Mouse (Mus musculus) kidney, embryonic 16.5 days (tissue): ENCODE results near the gene Adamtsl1. TPM values are rescaled to one million over a fixed set of nuclear protein-coding genes. Genes with fewer than 3 reads are reported as not detected.
A peak's percentile ranks its signal among the peaks of the same experiment; 100 is the strongest.

Experiments
- ATAC-seq: fragments of 200-750 bp; cut with Nextera tagmentation; 2 replicates; pipeline ENCODE4 v1.8.0; 2017; ENCODE audit warnings: moderate TSS enrichment; ENCODE audit not compliant: low FRiP score, low TSS enrichment
- H3K27ac ChIP-seq: fragments of 300-500 bp; sonication (generic); 2 replicates; pipeline ENCODE4 v1.5.1; 2014; ENCODE audit warnings: low read length
- H3K27me3 ChIP-seq: fragments of 300-500 bp; sonication (generic); 2 replicates; pipeline ENCODE4 v1.6.1; 2014; ENCODE audit warnings: low read length, control low read depth, mixed read lengths; ENCODE audit not compliant: insufficient read depth
- H3K36me3 ChIP-seq: fragments of 300-500 bp; sonication (generic); 2 replicates; pipeline ENCODE4 v1.6.1; 2014; ENCODE audit warnings: low read length, control low read depth, mixed read lengths; ENCODE audit not compliant: insufficient read depth
- H3K4me1 ChIP-seq: fragments of 300-500 bp; sonication (generic); 2 replicates; pipeline ENCODE4 v1.6.1; 2014; ENCODE audit warnings: low read length, control low read depth, mixed read lengths; ENCODE audit not compliant: insufficient read depth
- H3K4me2 ChIP-seq: fragments of 300-500 bp; sonication (generic); replicated peaks from 2 replicates; pipeline ENCODE4 v1.6.1; 2014; ENCODE audit warnings: low read depth, low read length
- H3K4me3 ChIP-seq: fragments of 300-500 bp; sonication (generic); 2 replicates; pipeline ENCODE4 v1.5.1; 2014; ENCODE audit warnings: mild to moderate bottlenecking, low read length
- H3K9ac ChIP-seq: fragments of 300-500 bp; sonication (generic); replicated peaks from 2 replicates; pipeline ENCODE4 v1.6.1; 2014; ENCODE audit warnings: low read length
- H3K9me3 ChIP-seq: fragments of 300-500 bp; sonication (generic); 2 replicates; pipeline ENCODE4 v1.6.1; 2016; ENCODE audit warnings: low read length, control low read depth
- WGBS: fragments of 180-500 bp; shearing (Covaris S2); extraction: QIAGEN DNeasy Blood & Tissue Kit; methylation state at CpG from one replicate; pipeline ENCODE4 v1.1.7; 2014; 5-methylcytosine and 5-hydroxymethylcytosine counted together
- polyA plus RNA-seq: library from polyadenylated mRNA; unstranded; fragments of >200 nt; fragmentation: Nextera tagmentation; extraction: Ambion mirVana; gene quantifications from 2 replicates; pipeline ENCODE4 v1.2.1, GENCODE M21; 2015

The Adamtsl1 gene
- polyA plus RNA-seq, 1 experiment from 2014 or later = 18.1 TPM

- no peak for ATAC-seq
- Histone ChIP-seq H3K9ac (no peak overlapping the region), H3K9me3 (no peaks in the 10 kb centered on the region), H3K4me1 (no peaks in the 10 kb centered on the region), H3K27me3 (no peaks in the 10 kb centered on the region), H3K36me3 (no peaks in the 10 kb centered on the region), H3K4me3 (no peak overlapping the region), H3K4me2 (no peak overlapping the region), H3K27ac (no peak overlapping the region)
- WGBS = 54% methylated on average over 8 of the region's 8 CpGs
Measured at GRCm38 (mm10) chr4:85854507-85854906, 340.5 kb downstream of the Adamtsl1 start.

GRCm38 (mm10) chr4:85879376-85879775 is 365.4 kb downstream of the Adamtsl1 start:
- no peak for ATAC-seq
- H3K4me2 ChIP-seq = no peak overlapping the region
- H3K4me1 ChIP-seq = no peaks in the 10 kb centered on the region
- WGBS = 38% methylated on average over 6 of the region's 6 CpGs
- no peak overlapping the region for H3K27ac ChIP-seq
- no peak overlapping the region for H3K4me3 ChIP-seq
- no peaks in the 10 kb centered on the region for H3K9me3 ChIP-seq
- H3K9ac ChIP-seq = no peak overlapping the region
- H3K27me3 ChIP-seq = no peaks in the 10 kb centered on the region
- no peaks in the 10 kb centered on the region for H3K36me3 ChIP-seq

- Histone ChIP-seq H3K4me3 (no peak overlapping the region), H3K4me1 (no peaks in the 10 kb centered on the region), H3K27me3 (no peaks in the 10 kb centered on the region), H3K27ac (no peak overlapping the region), H3K36me3 (no peaks in the 10 kb centered on the region), H3K4me2 (no peak overlapping the region), H3K9me3 (no peaks in the 10 kb centered on the region), H3K9ac (no peak overlapping the region)
- WGBS = 89% methylated on average over 4 of the region's 4 CpGs
- no peak for ATAC-seq
Measured at GRCm38 (mm10) chr4:85881318-85881717, 367.3 kb downstream of the Adamtsl1 start.

GRCm38 (mm10) chr4:85884031-85884430 is 370.1 kb downstream of the Adamtsl1 start:
- no peak overlapping the region for H3K4me2 ChIP-seq
- ATAC-seq = peak; percentile 35; the same call in 1 of the 2 replicates
- H3K4me3 ChIP-seq = no peak overlapping the region
- WGBS = 57% methylated on average over 4 of the region's 4 CpGs
- H3K27me3 ChIP-seq = no peaks in the 10 kb centered on the region
- H3K4me1 ChIP-seq = no peaks in the 10 kb centered on the region
- no peak overlapping the region for H3K9ac ChIP-seq
- no peaks in the 10 kb centered on the region for H3K9me3 ChIP-seq
- H3K27ac ChIP-seq = no peak overlapping the region
- H3K36me3 ChIP-seq = no peaks in the 10 kb centered on the region

GRCm38 (mm10) chr4:85889877-85890598 is 376.1 kb downstream of the Adamtsl1 start:
- no peaks in the 10 kb centered on the region for H3K36me3 ChIP-seq
- WGBS = 86% methylated on average over 2 of the region's 2 CpGs
- no peak overlapping the region for H3K4me2 ChIP-seq
- no peaks in the 10 kb centered on the region for H3K4me1 ChIP-seq
- no peak for ATAC-seq
- no peaks in the 10 kb centered on the region for H3K27me3 ChIP-seq
- no peaks in the 10 kb centered on the region for H3K9me3 ChIP-seq
- H3K27ac ChIP-seq = no peak overlapping the region
- no peak overlapping the region for H3K9ac ChIP-seq
- H3K4me3 ChIP-seq = no peak overlapping the region

GRCm38 (mm10) chr4:85901316-85901715 is 387.3 kb downstream of the Adamtsl1 start:
- H3K36me3 ChIP-seq = no peaks in the 10 kb centered on the region
- H3K27ac ChIP-seq = peak overlapping the region; percentile 11; the same call in 1 of the 2 replicates
- H3K4me2 ChIP-seq = no peak overlapping the region
- H3K9ac ChIP-seq = no peak overlapping the region
- H3K27me3 ChIP-seq = no peaks in the 10 kb centered on the region
- H3K4me3 ChIP-seq = no peak overlapping the region
- H3K9me3 ChIP-seq = no peaks in the 10 kb centered on the region
- peak; percentile 82 for ATAC-seq
- 35% methylated on average over 4 of the region's 4 CpGs for WGBS
- peaks cover 3% of the 10 kb centered on the region; the same call in 1 of the 2 replicates for H3K4me1 ChIP-seq

GRCm38 (mm10) chr4:85904217-85904616 is 390.2 kb downstream of the Adamtsl1 start:
- Histone ChIP-seq H3K9me3 (no peaks in the 10 kb centered on the region), H3K36me3 (no peaks in the 10 kb centered on the region), H3K4me1 (peaks cover 3% of the 10 kb centered on the region; the same call in 1 of the 2 replicates), H3K4me3 (no peak overlapping the region), H3K27ac (no peak overlapping the region), H3K27me3 (no peaks in the 10 kb centered on the region), H3K9ac (no peak overlapping the region), H3K4me2 (no peak overlapping the region)
- 85% methylated on average over 5 of the region's 5 CpGs for WGBS
- ATAC-seq = no peak

GRCm38 (mm10) chr4:85916034-85916433 is 402.1 kb downstream of the Adamtsl1 start:
- no peaks in the 10 kb centered on the region for H3K27me3 ChIP-seq
- H3K4me1 ChIP-seq = no peaks in the 10 kb centered on the region
- H3K36me3 ChIP-seq = no peaks in the 10 kb centered on the region
- H3K4me3 ChIP-seq = no peak overlapping the region
- H3K9ac ChIP-seq = no peak overlapping the region
- no peak overlapping the region for H3K4me2 ChIP-seq
- 71% methylated on average over 2 of the region's 2 CpGs for WGBS
- H3K27ac ChIP-seq = no peak overlapping the region
- H3K9me3 ChIP-seq = no peaks in the 10 kb centered on the region
- ATAC-seq = no peak

GRCm38 (mm10) chr4:85918366-85918765 is 404.4 kb downstream of the Adamtsl1 start:
- Histone ChIP-seq H3K9me3 (no peaks in the 10 kb centered on the region), H3K4me2 (no peak overlapping the region), H3K4me3 (no peak overlapping the region), H3K27ac (no peak overlapping the region), H3K9ac (no peak overlapping the region), H3K4me1 (no peaks in the 10 kb centered on the region), H3K36me3 (no peaks in the 10 kb centered on the region), H3K27me3 (no peaks in the 10 kb centered on the region)
- 85% methylated on average over 4 of the region's 4 CpGs for WGBS
- no peak for ATAC-seq

- no peak for ATAC-seq
- Histone ChIP-seq H3K36me3 (no peaks in the 10 kb centered on the region), H3K4me2 (no peak overlapping the region), H3K9me3 (no peaks in the 10 kb centered on the region), H3K4me1 (no peaks in the 10 kb centered on the region), H3K27ac (no peak overlapping the region), H3K4me3 (no peak overlapping the region), H3K9ac (no peak overlapping the region), H3K27me3 (no peaks in the 10 kb centered on the region)
- WGBS = 78% methylated on average over 3 of the region's 3 CpGs
Measured at GRCm38 (mm10) chr4:85920474-85920873, 406.5 kb downstream of the Adamtsl1 start.
